Comparison of ENCODE assay signal across 8 mouse cellular contexts in the genomic region with DNA sequence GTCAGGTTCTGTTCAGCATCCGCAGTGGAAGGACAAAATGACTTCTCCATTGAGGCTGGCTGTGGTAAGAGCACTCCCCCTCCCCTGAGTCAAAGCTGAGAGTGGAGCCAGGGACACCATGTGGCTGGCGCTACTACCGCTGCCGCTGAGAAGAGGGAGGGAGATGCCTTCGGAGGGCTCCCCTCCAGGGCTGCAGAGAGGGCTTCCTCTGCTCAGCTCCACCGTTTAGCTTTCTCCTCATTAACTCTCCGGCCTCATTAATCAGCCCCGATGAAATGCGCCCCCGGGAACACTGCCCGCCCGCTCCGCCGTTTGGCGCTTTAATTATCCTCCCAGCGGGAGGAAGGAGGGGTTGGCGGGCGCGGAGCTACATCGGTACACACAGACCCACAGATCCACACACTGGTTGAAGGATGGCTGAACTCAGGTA. TPM values are rescaled to one million over a fixed set of nuclear protein-coding genes. Genes with fewer than 3 reads are reported as not detected.
DNase-seq lines count a peak whose midpoint lies in the region; ATAC-seq and TF ChIP-seq lines count a peak whose summit lies in the region.

No protein-coding gene starts in this region.

- peak overlapping the region; percentile 68 for H3K4me2 ChIP-seq in heart, embryonic 12.5 days
- H3K4me2 ChIP-seq in embryonic facial prominence, embryonic 13.5 days, result peak overlapping the region; percentile 59
- peak overlapping the region; percentile 59 for H3K4me2 ChIP-seq in intestine, embryonic 15.5 days (replicated peaks)
- peak overlapping the region; percentile 47 for H3K4me2 ChIP-seq in stomach, embryonic 16.5 days (ENCODE audit: low read depth, low read length)

- TF ChIP-seq POLR2A in heart, adult 2 months (IDR thresholded peaks at IDR 0.05; ENCODE audit: insufficient read depth, low read depth, low read length), result no peak

- no peak overlapping the region for H3K27ac ChIP-seq in heart, embryonic 12.5 days (ENCODE audit: poor library complexity, severe bottlenecking)
- H3K27ac ChIP-seq in heart, adult 2 months, result no peak overlapping the region
- H3K27ac ChIP-seq in embryonic facial prominence, embryonic 13.5 days, result no peak overlapping the region
- no peak overlapping the region for H3K27ac ChIP-seq in intestine, embryonic 15.5 days
- H3K27ac ChIP-seq in midbrain, embryonic 10.5 days (replicated peaks), result no peak overlapping the region
- H3K27ac ChIP-seq in stomach, embryonic 16.5 days (ENCODE audit: low read length), result no peak overlapping the region

- peaks cover 95% of the 10 kb centered on the region for H3K27me3 ChIP-seq in heart, embryonic 12.5 days (replicated peaks)
- peaks cover 22% of the 10 kb centered on the region for H3K27me3 ChIP-seq in heart, adult 2 months (ENCODE audit: control insufficient read depth, insufficient read depth, low read length)
- peaks cover 100% of the 10 kb centered on the region for H3K27me3 ChIP-seq in embryonic facial prominence, embryonic 13.5 days
- peaks cover 84% of the 10 kb centered on the region for H3K27me3 ChIP-seq in intestine, embryonic 15.5 days (replicated peaks)
- peaks cover 100% of the 10 kb centered on the region for H3K27me3 ChIP-seq in midbrain, embryonic 10.5 days (ENCODE audit: low read depth, poor library complexity, severe bottlenecking)
- H3K27me3 ChIP-seq in stomach, embryonic 16.5 days (ENCODE audit: control insufficient read depth, insufficient read depth, low read length), result peaks cover 82% of the 10 kb centered on the region

- TF ChIP-seq EP300 in heart, adult 2 months (IDR thresholded peaks at IDR 0.05; ENCODE audit: insufficient read depth, low read depth, low read length), result no peak

- DNase-seq in heart, adult 2 months, result no peak
- DNase-seq in R1 (ENCODE audit: low read depth, low spot score), result peak; percentile 51
- peak; percentile 60 for DNase-seq in midbrain, embryonic 10.5 days (ENCODE audit: low spot score)
- DNase-seq in thymus, postnatal 25 days, result no peak

- H3K4me1 ChIP-seq in heart, embryonic 12.5 days (replicated peaks), result peaks cover 13% of the 10 kb centered on the region
- peaks cover 2% of the 10 kb centered on the region for H3K4me1 ChIP-seq in heart, adult 2 months (ENCODE audit: control insufficient read depth, insufficient read depth, low read length)
- H3K4me1 ChIP-seq in embryonic facial prominence, embryonic 13.5 days, result peaks cover 29% of the 10 kb centered on the region
- peaks cover 12% of the 10 kb centered on the region for H3K4me1 ChIP-seq in intestine, embryonic 15.5 days (replicated peaks)
- peaks cover 73% of the 10 kb centered on the region for H3K4me1 ChIP-seq in midbrain, embryonic 10.5 days
- peaks cover 13% of the 10 kb centered on the region; the same call in 1 of the 2 replicates for H3K4me1 ChIP-seq in stomach, embryonic 16.5 days (ENCODE audit: control insufficient read depth, insufficient read depth, low read length)

- no peak for ATAC-seq in heart, embryonic 12.5 days (ENCODE audit: insufficient number of reproducible peaks, low FRiP score)
- ATAC-seq in embryonic facial prominence, embryonic 13.5 days (ENCODE audit: insufficient number of reproducible peaks, insufficient read depth, low FRiP score, low TSS enrichment, low read depth), result no peak
- ATAC-seq in intestine, embryonic 15.5 days, result peak; percentile 46
- ATAC-seq in stomach, embryonic 16.5 days (ENCODE audit: insufficient read depth, low FRiP score), result peak; percentile 46; the same call in 1 of the 2 replicates

- intact Hi-C loops in heart, adult 2 months (cut with DNase I), result no loop called here

- TF ChIP-seq CTCF in heart, adult 2 months (IDR thresholded peaks at IDR 0.05), result no peak

- no peaks in the 10 kb centered on the region for H3K36me3 ChIP-seq in heart, embryonic 12.5 days
- no peaks in the 10 kb centered on the region for H3K36me3 ChIP-seq in heart, adult 2 months (ENCODE audit: control insufficient read depth, insufficient read depth, low read length)
- H3K36me3 ChIP-seq in embryonic facial prominence, embryonic 13.5 days, result no peaks in the 10 kb centered on the region
- no peaks in the 10 kb centered on the region for H3K36me3 ChIP-seq in intestine, embryonic 15.5 days
- no peaks in the 10 kb centered on the region for H3K36me3 ChIP-seq in midbrain, embryonic 10.5 days
- H3K36me3 ChIP-seq in stomach, embryonic 16.5 days (ENCODE audit: control insufficient read depth, insufficient read depth, low read length), result no peaks in the 10 kb centered on the region

- 0 out of 2 replicates have a peak overlapping the region, but pooled peaks have one; percentile 12 for H3K9ac ChIP-seq in heart, embryonic 12.5 days
- H3K9ac ChIP-seq in heart, adult 2 months (ENCODE audit: low read depth, low read length), result no peak overlapping the region
- no peak overlapping the region for H3K9ac ChIP-seq in embryonic facial prominence, embryonic 13.5 days
- 0 out of 2 replicates have a peak overlapping the region, but pooled peaks have one; percentile 17 for H3K9ac ChIP-seq in intestine, embryonic 15.5 days
- H3K9ac ChIP-seq in stomach, embryonic 16.5 days (ENCODE audit: low read length), result no peak overlapping the region; the same call in 1 of the 2 replicates

- no peaks in the 10 kb centered on the region for H3K79me2 ChIP-seq in heart, adult 2 months (replicated peaks; ENCODE audit: control insufficient read depth, insufficient read depth, low read length)

- peak overlapping the region; percentile 35 for H3K4me3 ChIP-seq in heart, embryonic 12.5 days
- no peak overlapping the region for H3K4me3 ChIP-seq in heart, adult 2 months
- peak overlapping the region; percentile 36 for H3K4me3 ChIP-seq in embryonic facial prominence, embryonic 13.5 days
- peak overlapping the region; percentile 23 for H3K4me3 ChIP-seq in intestine, embryonic 15.5 days (replicated peaks)
- peak overlapping the region; percentile 48 for H3K4me3 ChIP-seq in midbrain, embryonic 10.5 days
- peak overlapping the region; percentile 32 for H3K4me3 ChIP-seq in stomach, embryonic 16.5 days (replicated peaks; ENCODE audit: low read length)

- no peaks in the 10 kb centered on the region for H3K9me3 ChIP-seq in heart, embryonic 12.5 days (replicated peaks)
- no peaks in the 10 kb centered on the region for H3K9me3 ChIP-seq in embryonic facial prominence, embryonic 13.5 days
- no peaks in the 10 kb centered on the region for H3K9me3 ChIP-seq in intestine, embryonic 15.5 days
- H3K9me3 ChIP-seq in midbrain, embryonic 10.5 days (replicated peaks), result no peaks in the 10 kb centered on the region
- no peaks in the 10 kb centered on the region for H3K9me3 ChIP-seq in stomach, embryonic 16.5 days (replicated peaks; ENCODE audit: control insufficient read depth, low read length)

- WGBS in heart, embryonic 12.5 days, result 0% methylated on average over 20 of the region's 20 CpGs
- 2% methylated on average over 20 of the region's 20 CpGs for WGBS in heart, adult 2 months
- WGBS in embryonic facial prominence, embryonic 13.5 days, result under 1% methylated on average over 20 of the region's 20 CpGs
- WGBS in intestine, embryonic 15.5 days, result 0% methylated on average over 20 of the region's 20 CpGs
- 1% methylated on average over 20 of the region's 20 CpGs for WGBS in midbrain, embryonic 10.5 days
- under 1% methylated on average over 20 of the region's 20 CpGs for WGBS in stomach, embryonic 16.5 days

RNA-seq across cellular contexts. Expression of a gene that starts 23.4 kb away (rescaled TPM):
- 0.10 and 0.20 TPM in 2 replicates for polyA plus RNA-seq in heart, embryonic 12.5 days (2016; fragmentation: Nextera tagmentation; extraction: Ambion mirVana)
- total RNA-seq in heart, adult 2 months (2021), result not detected
- 0.29 TPM in 1 of 2 replicates, not detected in the other for polyA plus RNA-seq in heart, adult 2 months (2012; rRNA removed)
- polyA plus RNA-seq in embryonic facial prominence, embryonic 13.5 days (2015; fragmentation: Nextera tagmentation; extraction: Ambion mirVana), result 0.44 and 0.62 TPM in 2 replicates
- 0.04 TPM in 1 of 2 replicates, not detected in the other for polyA plus RNA-seq in intestine, embryonic 15.5 days (2015; fragmentation: Nextera tagmentation; extraction: Ambion mirVana)
- polyA plus RNA-seq in midbrain, embryonic 10.5 days (2016; fragmentation: Nextera tagmentation; extraction: Ambion mirVana), result 13.1 and 36.6 TPM in 2 replicates
- polyA plus RNA-seq in stomach, embryonic 16.5 days (2015; fragmentation: Nextera tagmentation; extraction: Ambion mirVana), result not detected in 2 replicates

RNA-seq across cellular contexts. Expression of a gene that starts 32.6 kb away (rescaled TPM):
- 21.7 and 28.2 TPM in 2 replicates for polyA plus RNA-seq in heart, embryonic 12.5 days (2016; fragmentation: Nextera tagmentation; extraction: Ambion mirVana)
- 1 to 10 TPM; 6.4 to 7.1 TPM for total RNA-seq in heart, adult 2 months (2021)
- polyA plus RNA-seq in heart, adult 2 months (2012; rRNA removed), result 10.7 and 12.8 TPM in 2 replicates
- polyA plus RNA-seq in embryonic facial prominence, embryonic 13.5 days (2015; fragmentation: Nextera tagmentation; extraction: Ambion mirVana), result 31.1 and 34.9 TPM in 2 replicates
- polyA plus RNA-seq in intestine, embryonic 15.5 days (2015; fragmentation: Nextera tagmentation; extraction: Ambion mirVana), result 17.9 and 19.4 TPM in 2 replicates
- 33.0 and 33.6 TPM in 2 replicates for polyA plus RNA-seq in midbrain, embryonic 10.5 days (2016; fragmentation: Nextera tagmentation; extraction: Ambion mirVana)
- 15.3 and 16.1 TPM in 2 replicates for polyA plus RNA-seq in stomach, embryonic 16.5 days (2015; fragmentation: Nextera tagmentation; extraction: Ambion mirVana)

RNA-seq across cellular contexts. Expression of a gene that starts 54.8 kb away (rescaled TPM):
- polyA plus RNA-seq in heart, embryonic 12.5 days (2016; fragmentation: Nextera tagmentation; extraction: Ambion mirVana), result 4.6 and 6.2 TPM in 2 replicates
- 10 to 100 TPM; 27.9 to 31.8 TPM for total RNA-seq in heart, adult 2 months (2021)
- polyA plus RNA-seq in heart, adult 2 months (2012; rRNA removed), result 33.7 and 38.6 TPM in 2 replicates
- 9.5 and 10.1 TPM in 2 replicates for polyA plus RNA-seq in embryonic facial prominence, embryonic 13.5 days (2015; fragmentation: Nextera tagmentation; extraction: Ambion mirVana)
- 11.4 and 11.9 TPM in 2 replicates for polyA plus RNA-seq in intestine, embryonic 15.5 days (2015; fragmentation: Nextera tagmentation; extraction: Ambion mirVana)
- 5.6 and 6.0 TPM in 2 replicates for polyA plus RNA-seq in midbrain, embryonic 10.5 days (2016; fragmentation: Nextera tagmentation; extraction: Ambion mirVana)
- 12.3 and 13.3 TPM in 2 replicates for polyA plus RNA-seq in stomach, embryonic 16.5 days (2015; fragmentation: Nextera tagmentation; extraction: Ambion mirVana)

Comparison
In these comparisons a context has a peak if more than half of its experiments do, and no peak if none do; other contexts are left out.
1. H3K9ac ChIP-seq: peak in heart, embryonic 12.5 days (single experiment) and intestine, embryonic 15.5 days (single experiment); none in heart, adult 2 months (single experiment), embryonic facial prominence, embryonic 13.5 days (single experiment) and stomach, embryonic 16.5 days (single experiment).
2. ATAC-seq: peak in intestine, embryonic 15.5 days (single experiment) and stomach, embryonic 16.5 days (single experiment); none in heart, embryonic 12.5 days (single experiment) and embryonic facial prominence, embryonic 13.5 days (single experiment).
3. DNase-seq: peak in R1 (single experiment) and midbrain, embryonic 10.5 days (single experiment); none in heart, adult 2 months (0 of 2) and thymus, postnatal 25 days (single experiment).
4. Peak in every context shown above with its lines, with median percentiles within 50 percentile points of each other: H3K4me2 ChIP-seq.